Mouse (Mus musculus) heart, postnatal 36 days (tissue): ENCODE measurements around the gene Hoxb8. TPM values are rescaled to one million over a fixed set of nuclear protein-coding genes. Genes with fewer than 3 reads are reported as not detected.

ENCODE experiments used
- DNase-seq, 2 experiments: peaks; one replicate each; pipeline ENCODE4 v3.0.0; 2021 to 2022
- intact Hi-C: fragments of 180-260 bp; cut with DNase I; formaldehyde crosslinking; loops from one replicate; pipeline ENCODE4 v1.15.1; 2025
- total RNA-seq, 2 experiments: library from RNA; stranded (reverse); gene quantifications; 2 replicates each; pipeline ENCODE4 v1.2.3; 2021

Gene Hoxb8
- total RNA-seq, 2 experiments from 2014 or later: not detected

DNA sequence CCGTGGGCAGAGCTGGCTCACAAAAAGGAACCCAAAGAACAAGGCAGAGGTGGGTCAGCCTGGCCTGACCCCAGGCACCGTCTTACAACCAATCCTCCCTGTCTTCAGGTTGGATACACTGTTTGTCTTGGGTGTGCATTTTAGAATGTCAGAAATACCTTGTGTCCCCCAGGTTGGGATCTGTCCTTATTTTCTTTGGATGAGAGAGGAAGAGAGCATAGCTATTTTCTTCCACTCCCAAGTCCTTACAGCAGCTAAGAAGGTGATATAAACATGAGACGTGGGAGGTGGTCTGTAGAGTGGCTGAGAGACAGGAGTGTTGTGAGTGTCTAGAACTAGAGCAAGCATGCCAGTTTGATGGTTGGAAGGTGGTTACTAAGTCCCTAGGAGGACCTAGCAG, 15.7 kb downstream of the Hoxb8 start:
- intact Hi-C loops: no loop called here

DNA sequence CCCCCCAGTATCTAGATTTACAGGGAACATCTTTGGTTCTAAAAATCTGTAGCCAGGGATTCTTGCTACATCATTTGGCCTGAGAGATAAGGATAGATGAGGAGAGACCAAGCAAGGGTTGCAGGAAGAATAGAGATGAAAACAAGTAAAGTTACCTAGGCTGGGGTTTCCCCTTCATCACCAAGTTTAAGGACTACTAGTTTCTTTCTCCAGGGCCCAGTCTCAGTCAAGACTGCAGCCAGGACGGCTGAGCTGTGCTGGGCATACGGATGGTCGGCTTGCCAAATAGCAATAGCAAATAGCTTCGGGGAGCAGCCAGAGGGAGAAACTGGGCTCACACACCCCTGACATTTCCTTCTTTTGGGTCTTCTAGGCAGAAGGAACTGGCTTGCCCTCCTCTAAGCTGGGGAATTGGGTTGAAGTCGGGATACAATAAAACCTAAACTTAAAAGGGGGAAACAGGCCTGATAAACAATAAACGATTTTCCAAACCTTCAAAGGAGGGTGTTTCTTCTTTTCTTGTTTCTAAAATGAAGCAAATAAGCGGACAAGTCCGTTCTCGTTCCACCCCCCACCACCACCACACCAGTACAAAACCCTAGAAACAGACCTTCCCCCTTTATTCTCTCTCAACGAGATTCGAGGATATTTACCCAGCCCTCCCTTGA, 16.4 kb downstream of the Hoxb8 start:
- no peak for DNase-seq

More for the DNA sequence above, 15.7 kb downstream of the Hoxb8 start:
- DNase-seq: no peak

DNA sequence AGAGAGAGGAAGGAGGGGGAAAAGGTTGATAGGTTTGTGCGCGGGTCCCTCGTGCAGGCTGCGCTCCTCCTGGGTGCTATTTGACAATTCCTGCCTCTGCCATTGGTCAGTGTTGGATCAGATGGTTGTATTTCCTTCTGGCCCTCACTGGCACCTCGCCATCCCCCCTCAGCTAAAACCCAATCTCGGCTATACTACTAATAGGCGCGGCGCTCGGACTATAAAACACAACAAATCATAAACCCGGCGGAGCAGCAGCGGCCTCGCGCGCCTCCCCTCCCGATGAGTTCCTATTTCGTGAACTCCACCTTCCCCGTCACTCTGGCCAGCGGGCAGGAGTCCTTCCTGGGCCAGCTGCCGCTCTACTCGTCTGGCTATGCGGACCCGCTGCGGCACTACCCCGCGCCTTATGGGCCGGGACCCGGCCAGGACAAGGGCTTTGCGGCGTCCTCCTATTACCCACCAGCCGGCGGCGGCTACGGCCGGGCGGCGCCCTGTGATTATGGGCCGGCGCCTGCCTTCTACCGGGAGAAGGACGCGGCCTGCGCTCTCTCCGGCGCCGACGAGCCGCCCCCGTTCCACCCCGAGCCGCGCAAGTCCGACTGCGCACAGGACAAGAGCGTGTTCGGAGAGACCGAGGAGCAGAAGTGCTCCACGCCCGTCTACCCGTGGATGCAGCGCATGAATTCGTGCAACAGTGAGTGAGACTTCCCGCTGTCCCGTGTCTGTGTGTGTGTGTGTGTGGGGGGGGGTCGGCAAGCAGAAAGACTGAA, 17.4 kb downstream of the Hoxb8 start:
- intact Hi-C loops: no loop called here
- no peak for DNase-seq

More for the DNA sequence above, 16.4 kb downstream of the Hoxb8 start:
- intact Hi-C loops: no loop called here

DNA sequence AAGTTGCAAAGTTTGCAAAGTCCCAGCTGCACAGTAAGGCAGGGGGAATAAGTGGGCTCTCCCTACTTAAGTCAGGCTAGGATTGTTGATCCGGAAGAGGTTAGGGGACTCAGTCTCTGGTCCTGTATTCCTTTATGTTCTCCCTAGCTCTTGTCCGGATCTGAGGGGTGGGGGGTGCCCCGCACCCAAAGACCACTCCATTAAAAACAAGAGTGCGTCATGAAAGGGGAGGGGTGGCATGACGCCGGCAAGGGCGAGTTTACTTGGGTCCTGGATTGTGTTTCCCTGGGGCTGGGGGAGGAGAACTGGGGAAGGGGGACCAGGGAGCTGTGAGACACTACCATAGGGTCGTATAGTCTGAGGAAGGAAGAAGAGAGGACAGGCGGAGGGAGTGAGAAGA, 18.1 kb downstream of the Hoxb8 start:
- intact Hi-C loops: no loop called here

DNA sequence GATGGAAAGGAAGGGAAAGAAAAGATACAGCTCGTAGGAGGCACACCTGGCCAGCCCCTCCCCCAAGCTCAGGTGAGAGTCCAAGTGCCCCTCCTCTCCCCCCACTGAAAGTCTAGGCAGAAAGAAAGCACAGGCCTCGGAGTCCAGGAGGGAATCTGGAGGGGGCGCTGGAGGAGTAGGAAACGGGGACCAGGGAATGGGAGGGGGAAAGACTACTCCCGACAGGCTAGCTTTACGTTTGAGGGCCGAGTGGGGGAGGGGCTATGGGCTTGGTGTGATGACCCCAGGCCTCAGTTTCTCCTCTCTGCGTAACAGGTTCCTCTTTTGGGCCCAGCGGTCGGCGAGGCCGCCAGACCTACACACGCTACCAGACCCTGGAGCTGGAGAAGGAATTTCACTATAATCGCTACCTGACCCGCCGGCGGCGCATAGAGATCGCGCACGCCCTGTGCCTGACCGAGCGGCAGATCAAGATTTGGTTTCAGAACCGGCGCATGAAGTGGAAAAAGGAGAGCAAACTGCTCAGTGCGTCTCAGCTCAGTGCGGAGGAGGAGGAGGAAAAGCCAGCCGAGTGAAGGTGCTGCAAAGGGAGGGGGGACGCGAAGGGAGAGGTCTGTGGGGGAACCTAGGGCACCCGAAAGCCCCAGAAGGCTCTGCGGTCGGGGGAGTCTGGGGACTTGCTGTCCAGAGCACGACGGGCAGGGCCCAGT, 18.8 kb downstream of the Hoxb8 start:
- intact Hi-C loops: no loop called here
- no peak for DNase-seq

More for the DNA sequence above, 18.1 kb downstream of the Hoxb8 start:
- no peak for DNase-seq

DNA sequence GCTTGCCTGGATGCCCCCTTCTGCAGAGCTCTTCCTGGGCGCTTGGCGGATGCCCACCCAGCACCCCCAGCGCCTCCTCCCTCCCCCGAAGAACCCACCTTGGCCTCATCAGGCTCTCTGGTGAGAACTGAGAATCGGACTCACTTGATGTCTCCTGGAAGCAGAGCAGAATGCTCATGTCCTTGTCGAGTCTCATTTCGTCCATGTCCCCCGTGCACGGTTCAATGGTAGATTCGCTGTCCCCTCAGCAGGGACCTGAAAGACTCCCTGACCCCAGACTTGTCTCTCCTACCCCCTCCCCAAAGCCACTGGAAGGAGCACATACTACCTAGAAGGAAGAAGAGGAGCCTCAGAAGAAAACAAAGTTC, 19.3 kb downstream of the Hoxb8 start:
- intact Hi-C loops: no loop called here
- no peak for DNase-seq

DNA sequence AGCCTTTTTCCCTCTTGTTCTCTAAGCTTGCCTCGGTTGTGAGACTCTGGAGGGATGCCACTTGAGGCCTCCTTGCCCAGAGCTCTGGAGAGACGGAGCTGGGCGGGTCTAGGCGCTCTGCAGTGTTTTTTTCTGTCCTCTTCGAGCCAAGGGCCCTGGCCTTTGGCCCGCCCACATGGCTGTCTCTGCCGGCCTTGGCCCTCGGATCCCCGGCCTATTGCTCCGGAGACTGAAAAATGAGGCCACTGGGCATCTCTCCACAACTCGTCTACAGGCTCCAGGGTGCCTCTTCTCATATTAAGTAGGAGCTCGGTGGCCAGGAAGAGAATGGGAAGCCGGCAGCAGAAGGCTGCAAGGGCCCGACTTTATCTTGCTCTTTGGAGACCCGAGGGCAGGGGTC, 20.1 kb downstream of the Hoxb8 start:
- intact Hi-C loops: loop anchor here (2.0 kb wide), 1 partner anchor 235 kb away; no protein-coding TSS in a partner anchor
- DNase-seq: no peak

DNA sequence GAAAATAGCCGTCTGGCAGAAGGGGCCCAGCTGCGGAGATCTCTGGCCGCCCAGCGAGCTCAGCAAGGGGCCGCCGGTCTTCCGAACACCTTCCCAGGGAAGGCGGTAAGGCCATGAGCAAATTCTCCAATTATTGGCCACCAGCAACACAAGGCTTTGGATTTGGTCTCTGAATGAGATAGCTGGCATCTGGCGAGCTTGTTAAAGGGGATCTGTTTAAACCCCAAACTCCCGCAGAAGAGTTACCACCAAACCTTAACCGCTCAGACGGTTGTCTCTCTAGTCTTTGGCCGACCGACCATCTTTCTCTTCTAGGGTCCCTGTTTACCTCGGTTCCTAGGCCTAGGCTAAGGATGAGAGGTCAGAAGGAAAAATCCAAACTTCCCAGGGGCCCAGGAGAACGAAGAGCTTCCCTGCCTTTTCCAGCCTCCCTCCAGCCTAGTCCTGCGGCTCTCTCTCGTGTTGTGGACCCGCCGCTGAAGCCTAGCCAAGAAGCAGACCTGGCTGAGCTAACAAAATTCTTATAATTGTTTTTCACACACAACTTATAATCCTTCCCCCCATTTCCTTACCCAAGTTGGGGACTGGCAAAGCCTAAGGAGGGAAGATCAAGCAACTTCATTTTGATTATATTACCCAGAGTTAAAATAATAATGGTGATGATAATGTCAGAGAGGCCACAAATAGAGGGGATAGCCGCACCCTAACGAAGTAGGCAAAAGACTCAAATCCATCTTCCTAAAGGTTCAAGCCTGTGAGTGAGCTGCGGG, 20.9 kb downstream of the Hoxb8 start:
- intact Hi-C loops: loop anchor here (1.0 to 2.0 kb wide), 3 partner anchors 105 to 234 kb away; no protein-coding TSS in a partner anchor
- DNase-seq: no peak

DNA sequence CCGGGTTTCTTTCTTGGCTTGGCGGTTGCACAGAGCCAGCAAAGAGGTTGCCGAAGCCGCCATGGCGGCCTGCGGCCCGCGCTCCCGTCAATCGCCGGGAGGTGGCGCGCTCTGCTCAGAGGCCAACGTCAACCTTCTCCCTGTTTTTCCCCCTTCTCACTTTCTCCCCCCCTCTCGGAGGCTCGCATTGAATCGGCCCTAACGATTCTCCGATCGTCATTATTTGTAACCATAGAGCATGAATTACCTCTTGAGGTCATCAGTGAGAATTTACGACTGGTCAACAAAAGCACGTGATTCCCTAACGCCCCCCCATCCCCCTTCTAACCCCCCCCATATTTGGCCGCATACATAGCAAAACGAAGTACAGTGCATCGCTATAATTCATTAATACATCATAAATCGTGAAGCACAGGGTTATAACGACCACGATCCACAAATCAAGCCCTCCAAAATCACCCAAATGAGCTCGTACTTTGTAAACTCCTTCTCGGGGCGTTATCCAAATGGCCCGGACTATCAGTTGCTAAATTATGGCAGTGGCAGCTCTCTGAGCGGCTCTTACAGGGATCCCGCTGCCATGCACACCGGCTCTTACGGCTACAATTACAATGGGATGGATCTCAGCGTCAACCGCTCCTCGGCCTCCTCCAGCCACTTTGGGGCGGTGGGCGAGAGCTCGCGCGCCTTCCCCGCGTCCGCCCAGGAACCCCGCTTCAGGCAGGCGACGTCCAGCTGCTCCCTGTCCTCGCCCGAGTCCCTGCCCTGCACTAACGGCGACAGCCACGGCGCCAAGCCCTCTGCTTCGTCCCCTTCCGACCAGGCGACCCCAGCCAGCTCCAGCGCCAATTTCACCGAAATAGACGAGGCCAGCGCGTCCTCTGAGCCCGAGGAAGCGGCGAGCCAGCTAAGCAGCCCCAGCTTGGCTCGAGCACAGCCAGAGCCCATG, 21.7 kb downstream of the Hoxb8 start, which contains the start of gene Hoxb5:
Hoxb5 (plus strand) TSS at position 186 of the 949 bp plus-strand sequence.
- DNase-seq: peak; percentile 66 to 74

DNA sequence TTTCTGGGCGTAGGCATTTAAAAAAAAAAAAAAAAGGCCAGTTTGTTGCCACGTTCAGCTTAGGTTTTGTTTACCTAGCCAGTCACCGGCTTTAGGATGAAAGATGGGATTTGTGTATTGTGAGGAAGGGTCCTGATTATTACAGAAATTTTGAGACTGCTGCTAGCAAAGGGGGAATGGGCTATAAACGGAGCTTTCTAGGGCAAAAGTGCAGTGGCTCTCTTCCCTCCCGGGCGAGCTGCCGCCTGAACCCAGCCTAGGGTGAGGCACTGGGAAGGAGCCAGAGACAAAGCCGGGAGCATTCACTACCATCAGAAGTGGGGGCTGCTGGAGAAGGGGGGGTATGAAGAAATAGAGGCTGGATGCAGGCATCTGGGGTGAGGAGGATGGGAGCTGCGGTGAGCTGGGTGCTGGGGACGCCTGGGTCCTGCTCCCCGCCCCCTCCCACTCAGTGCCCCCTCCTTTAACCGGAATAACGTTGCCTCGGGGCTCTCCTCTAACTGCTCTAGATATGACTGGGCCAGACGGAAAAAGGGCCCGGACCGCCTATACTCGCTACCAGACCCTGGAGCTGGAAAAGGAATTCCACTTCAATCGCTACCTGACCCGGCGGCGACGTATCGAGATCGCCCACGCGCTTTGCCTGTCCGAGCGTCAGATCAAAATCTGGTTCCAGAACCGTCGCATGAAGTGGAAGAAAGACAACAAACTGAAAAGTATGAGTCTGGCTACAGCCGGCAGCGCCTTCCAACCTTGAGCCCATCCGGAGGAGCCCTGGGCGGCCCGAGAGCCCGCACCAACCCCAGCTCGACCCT, 22.9 kb downstream of the Hoxb8 start:
- no peak for DNase-seq
- intact Hi-C loops: no loop called here

More for the DNA sequence above, 21.7 kb downstream of the Hoxb8 start, which contains the start of gene Hoxb5:
- intact Hi-C loops: loop anchor here (1.0 to 2.0 kb wide), 3 partner anchors 104 to 233 kb away; no protein-coding TSS in a partner anchor

DNA sequence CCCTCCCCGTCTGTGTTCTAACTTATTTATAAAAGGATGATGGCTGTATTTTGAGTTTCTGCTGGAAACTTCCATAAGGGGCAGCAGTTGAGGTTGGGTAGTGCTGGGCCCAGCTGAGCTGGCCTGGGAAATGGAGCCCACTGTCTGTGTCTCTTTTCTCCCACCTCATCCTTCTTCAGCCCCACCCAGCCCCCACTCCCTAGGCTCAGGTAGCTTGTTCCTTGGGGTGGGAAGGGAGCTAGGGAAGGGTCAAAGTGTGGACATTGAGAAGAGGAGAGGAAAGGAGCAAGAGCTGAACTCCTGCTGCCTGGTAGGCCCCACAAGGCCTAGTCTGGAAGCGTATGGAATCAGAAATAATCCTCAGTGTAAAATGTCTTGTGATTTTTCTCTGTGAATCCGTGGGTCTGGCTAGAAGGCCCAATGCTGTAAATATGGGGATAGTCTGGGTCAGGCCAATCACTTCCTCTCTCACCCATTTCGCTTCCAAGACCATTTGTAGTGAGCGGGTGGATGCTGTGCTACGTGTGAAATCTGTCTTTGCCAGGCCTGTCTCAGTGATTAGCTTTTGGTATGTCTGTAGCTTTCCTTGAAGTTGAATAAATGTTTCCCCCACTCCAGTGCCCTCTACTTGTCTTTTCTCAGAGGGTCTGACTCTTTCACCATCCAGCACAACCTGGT, 23.9 kb downstream of the Hoxb8 start:
- intact Hi-C loops: no loop called here
- no peak for DNase-seq

DNA sequence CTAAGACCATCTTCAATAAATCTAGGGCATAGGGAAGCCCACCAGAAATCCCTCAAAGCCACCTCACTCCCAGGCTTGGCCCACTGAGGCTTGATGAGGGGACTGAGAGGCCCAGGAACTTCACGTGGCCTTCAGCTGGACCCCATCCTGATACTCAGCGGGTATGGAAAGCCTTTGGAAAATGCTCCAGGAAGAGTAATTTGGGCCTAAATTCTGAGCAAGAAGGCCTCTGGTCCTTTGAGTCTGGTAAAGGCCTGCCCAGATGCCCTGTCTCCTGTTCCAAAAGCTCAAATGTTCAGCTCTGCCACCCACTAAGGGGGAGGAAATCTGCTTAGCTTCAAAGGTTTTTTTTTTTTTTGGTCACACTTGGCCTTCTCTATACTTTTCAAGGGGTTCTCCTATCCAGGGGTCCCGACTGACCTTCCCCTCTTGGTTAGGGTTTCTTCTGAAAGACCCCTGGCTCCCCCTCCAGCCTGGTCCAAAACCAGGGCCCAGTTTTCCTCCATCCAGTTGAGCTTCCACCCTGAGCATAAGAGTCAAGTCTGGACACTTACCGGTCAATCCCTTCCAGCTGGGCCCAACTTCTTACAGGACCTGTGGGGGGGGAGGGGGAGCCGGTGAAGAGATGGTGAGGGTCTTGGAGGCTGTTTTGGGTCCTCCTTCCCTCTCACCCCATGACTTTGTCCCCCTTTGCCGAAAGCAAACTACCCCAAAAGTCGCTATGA, 24.6 kb downstream of the Hoxb8 start:
- intact Hi-C loops: no loop called here
- no peak for DNase-seq

DNA sequence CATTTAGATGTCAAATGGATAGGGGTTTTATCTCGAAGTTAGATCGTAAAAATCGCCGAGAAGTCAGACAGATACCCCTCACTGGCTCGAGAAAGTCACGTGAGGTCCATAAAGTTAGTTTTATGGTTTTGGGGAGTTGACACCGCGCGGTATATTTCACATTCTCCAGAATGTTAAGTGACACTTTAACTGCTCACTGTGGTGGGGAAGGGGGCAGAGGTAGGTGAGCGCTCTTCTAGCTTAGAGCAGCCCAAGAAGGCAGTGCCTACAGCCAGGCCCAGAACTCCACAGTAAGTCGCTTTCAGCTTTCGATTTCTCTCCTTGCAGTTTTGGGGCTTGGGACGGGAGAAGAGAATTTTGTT, 25.2 kb downstream of the Hoxb8 start:
- DNase-seq: no peak
- intact Hi-C loops: no loop called here

DNA sequence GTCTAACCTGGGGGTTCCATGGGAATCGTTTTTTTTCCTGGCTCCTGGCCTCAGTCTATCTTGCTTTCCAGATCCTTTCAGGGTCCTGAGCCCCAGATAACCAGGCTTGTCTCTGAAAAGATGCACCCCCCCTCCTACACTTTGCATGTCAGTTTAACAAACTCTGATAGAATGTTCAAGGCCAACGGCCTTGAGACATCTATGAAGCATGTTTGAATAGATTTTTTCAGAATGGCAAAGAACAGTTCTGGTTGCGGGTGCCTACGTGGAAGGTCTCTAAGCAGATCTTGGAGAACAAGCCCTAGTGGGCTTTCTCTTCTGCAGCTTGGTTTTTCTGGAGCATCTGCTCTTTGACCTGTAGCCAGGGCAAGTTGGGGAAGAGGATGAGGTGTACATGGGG, 27.1 kb downstream of the Hoxb8 start:
- no peak for DNase-seq
- intact Hi-C loops: no loop called here

DNA sequence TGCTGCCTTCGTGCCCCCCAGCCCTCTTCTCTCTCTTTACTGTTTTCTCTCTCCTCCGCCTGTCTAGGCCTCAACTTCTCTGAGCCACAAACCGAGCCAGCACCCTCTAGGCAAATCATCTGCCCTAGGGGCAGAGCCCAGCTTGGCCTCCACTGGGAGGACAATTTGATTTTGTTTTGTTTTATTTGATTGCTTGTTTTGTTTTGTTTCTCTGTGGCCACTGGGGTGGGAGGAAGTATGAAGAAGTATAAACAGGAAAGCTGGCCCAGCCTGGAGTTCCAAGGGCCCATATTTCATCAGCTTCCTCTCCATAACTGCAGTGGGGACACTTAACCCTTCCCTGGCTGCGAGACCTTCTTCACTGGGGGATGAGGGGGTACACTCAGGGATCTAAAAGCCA, 27.6 kb downstream of the Hoxb8 start:
- DNase-seq: no peak
- intact Hi-C loops: no loop called here

DNA sequence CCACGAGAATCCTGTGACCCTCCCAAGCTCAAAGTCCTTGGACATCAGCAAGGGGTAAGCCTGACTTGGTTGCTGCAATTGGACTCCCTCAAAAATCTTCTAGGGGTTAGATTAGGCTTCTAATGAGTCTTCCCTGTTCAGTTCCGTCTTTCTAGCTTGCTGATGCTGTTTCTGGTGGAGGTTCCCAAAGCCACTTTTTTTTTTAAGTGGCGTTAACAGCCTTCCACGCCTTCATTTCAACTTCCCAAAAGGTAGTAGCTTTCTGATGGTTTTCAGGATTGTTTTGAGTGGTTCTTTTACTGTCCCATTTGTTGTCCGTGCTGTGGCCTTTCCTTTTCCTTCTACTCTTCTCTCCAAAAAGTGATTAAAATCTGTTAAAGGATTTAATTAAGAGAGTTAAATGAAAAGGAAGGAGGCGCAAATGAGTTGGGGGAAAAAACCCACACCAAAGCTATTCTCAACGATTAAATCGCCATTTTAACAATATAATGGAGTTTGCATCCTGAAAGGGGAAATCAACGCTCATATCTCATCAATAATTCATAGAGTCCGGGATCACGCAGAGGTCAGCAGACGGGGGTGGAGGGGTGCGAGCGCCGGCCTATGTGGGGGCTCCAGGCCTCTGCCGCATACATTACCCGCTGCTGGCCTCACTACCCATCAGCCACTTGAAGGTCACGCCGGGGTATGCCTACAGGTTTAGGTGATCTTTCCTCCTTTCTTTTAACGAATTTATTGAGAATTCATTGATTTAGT, 28.7 kb downstream of the Hoxb8 start:
- no peak for DNase-seq

More for the DNA sequence above, 28.7 kb downstream of the Hoxb8 start:
- intact Hi-C loops: loop anchor here (2.0 kb wide), 1 partner anchor 96 kb away; no protein-coding TSS in a partner anchor
